Mouse (Mus musculus) embryo, embryonic 11.5 days (tissue): ENCODE measurements around the gene Rcn1.
A peak's percentile ranks its signal among the peaks of the same experiment; 100 is the strongest.

Source experiments
- DNase-seq: peaks from one replicate; pipeline ENCODE4 v3.0.0-alpha.2; 2012; ENCODE audit warnings: low read depth, low spot score

Rcn1 gene

DNA sequence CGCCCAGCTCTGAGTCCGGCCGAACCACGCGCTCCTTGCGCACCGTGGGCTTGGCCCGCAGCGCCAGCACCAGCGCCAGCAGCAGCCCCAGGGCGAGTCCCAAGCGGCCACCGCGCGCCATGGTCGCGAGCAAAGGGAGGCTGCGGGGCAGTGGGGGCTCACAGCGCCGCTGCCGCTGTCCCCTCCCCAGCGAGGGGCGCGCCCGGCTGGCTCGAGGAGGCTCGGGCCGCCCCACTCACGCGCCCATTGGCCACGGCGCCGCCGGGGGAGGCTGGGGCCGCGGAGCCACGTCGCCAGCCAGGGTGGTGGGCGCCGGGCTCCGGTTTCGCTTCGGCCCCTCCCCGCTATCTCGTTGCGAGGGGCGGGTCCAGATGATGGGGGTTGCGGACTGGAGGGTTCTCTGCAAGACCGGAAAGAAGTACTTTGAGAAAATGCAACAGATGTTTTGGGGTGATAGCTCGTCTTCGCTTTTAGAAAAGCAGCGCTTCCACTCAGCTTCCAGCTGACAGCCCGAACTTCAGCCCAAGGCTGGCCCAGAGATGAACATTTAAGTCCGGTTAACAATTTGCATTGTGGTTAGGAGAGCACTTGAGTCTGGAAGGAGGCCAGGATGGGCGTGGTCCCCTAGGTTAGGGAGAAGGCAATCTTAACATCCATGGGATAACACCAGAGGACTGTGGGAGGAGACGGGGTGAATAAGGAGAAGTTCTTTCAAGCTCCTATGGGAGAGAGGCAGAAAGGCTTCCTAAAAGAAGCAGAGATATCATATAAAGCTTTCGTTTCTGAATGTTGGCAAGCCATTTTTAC lies at the start of gene Rcn1:
Gene Rcn1 (minus strand): TSS at position 235 of the 807 bp plus-strand sequence.
- peak; percentile 83 for DNase-seq

DNA sequence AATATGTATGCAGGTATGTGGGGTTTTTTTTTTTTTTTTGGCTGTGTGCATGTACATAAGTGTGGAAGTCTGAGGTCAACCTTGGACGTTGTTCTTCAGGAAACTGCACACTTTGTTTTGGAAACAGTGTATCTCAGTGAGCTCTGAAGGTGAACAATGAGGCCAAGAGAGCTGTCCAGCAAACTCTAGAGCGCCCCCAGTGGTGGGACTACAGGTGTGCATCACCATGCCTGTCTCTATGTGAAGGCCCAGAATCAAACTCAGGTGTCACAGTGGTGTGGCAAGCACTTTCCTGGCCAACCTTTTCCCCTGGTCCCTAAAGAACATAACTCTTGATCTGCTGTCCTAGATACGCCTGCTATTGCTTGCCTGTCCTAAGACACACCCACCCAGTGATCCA lies 45.0 kb upstream of the Rcn1 start:
- no peak for DNase-seq

DNA sequence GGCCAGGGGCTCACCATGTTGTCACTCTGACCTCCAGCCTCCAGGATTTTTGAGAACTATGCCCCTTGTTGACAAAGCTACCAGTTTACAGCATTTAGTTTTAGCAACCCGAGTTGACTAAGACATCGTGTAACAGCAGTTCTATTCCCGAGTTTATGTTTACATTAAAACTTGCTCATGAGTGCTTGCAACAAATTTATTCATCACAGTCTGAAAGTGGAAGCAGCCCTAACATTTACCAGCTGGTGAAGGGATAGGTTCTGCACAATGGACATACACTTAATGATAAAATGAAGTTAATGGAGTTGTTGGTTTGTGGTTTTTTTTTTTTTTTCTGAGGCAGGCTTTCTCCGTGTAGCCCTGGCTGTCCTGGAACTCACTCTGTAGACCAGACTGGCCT lies 39.9 kb upstream of the Rcn1 start:
- DNase-seq, result no peak

DNA sequence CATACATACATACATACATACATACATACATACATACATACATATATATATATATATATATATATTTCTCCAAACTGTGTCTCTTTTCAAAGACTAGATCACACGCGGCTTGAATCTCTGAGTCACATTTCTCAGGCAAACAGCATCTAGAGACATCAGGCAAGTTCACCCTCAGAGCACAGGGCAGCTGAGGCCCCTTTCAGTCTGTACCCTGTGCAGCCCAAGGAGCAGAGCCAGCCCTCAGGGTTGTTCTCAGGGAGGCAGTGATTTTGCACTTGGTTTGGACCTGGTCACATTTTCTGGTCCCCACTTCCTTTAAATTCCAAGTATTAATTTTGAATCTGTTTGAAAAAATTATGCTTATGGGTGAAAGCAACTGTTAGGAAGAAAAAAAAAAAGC lies 39.4 kb upstream of the Rcn1 start:
- DNase-seq, result no peak

DNA sequence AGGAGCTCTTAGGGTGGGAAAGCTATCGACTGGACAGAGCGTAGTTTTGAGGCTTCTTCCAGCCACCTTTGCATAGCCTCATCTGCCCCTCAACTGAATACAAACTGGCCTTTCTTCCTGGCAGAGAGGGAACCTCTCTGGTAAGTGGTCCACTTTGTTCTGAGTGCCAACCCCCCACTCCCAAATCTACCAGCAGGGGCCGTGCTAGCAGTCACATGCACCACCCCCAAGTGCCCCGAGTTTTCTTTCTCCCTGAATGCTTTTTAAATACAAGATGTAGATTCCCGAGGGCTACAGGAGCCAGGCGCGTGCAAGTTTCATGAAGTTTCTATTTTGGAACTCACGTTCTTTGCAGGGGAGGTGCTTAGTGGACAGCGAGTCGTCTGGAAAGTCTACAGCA lies 33.8 kb upstream of the Rcn1 start:
- DNase-seq, result no peak

DNA sequence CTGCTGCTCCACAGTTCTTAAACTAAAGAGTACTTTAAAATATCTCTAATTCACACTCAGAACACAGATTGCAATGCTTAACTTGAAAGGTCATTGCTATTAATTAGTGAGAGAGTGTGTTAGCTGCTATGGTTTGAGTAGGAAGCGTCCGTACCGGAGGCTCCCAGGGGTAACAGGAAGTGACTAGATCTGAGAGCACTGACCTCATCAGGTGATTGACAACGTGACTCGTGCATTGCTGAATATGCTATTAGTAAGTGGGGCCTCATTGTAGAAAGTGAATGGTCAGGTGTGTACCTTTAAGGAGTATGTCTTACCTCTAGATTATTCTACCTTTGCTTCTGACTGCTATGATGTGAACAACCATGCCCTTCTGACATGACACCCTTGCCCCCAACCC lies 31.3 kb upstream of the Rcn1 start:
- DNase-seq, result no peak

DNA sequence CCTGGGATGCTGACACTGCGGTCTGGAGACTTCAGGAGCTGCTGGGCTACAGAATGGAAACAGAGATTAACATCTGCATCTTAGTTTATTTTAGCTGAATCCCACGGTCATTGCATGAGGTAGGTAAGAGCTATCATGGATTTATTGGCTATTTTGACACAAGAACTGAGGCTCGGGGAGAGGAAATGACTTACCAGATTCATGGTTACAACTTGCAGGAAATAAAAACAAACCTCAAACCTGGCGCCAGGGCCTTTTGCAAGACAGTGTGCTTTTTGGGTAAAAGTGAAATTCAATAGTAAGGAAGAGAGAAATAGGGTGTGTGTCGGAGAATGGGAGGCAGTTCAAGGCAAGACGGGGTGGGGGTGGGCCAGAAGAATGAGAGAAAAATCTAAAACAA lies 30.8 kb upstream of the Rcn1 start:
- no peak for DNase-seq

DNA sequence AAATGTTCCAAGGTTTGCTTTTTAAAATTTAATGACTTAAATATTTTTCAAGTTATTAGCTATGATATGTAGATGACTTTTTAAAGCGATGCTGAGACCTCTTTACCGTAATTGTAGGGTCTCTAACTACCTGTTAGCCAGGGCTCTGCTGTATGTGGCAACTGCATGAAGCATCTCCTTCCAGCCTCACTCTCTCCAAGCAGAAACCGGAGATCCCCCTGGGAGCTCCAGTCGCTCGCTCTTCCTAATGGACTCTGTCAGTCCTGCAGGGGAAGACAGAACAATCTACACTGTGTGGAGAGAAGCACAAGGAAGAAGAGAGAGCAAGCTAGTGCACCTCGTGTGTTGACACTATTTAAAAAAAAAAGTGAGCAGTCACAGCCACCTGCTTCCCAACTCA lies 29.3 kb upstream of the Rcn1 start:
- DNase-seq, result no peak

DNA sequence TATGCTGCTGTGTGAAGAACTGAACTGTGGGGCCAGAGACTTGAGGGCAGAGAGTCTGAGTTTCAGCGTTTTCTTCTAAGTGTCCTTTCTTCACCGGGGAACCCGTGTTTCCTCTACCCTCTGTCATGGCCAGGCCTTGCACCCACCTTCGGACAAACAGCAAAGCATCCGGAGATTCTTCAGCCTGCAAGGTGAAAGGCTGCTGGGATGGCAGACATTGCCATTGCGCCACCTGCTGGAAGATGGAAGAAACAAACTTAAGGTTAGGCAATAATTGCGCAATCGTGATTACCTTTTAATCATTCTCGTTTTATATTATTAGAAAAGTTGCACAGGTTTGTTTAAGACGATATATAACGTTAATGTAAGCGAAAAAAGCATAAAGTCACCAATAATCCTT lies 28.9 kb upstream of the Rcn1 start:
- peak; percentile 51 for DNase-seq

DNA sequence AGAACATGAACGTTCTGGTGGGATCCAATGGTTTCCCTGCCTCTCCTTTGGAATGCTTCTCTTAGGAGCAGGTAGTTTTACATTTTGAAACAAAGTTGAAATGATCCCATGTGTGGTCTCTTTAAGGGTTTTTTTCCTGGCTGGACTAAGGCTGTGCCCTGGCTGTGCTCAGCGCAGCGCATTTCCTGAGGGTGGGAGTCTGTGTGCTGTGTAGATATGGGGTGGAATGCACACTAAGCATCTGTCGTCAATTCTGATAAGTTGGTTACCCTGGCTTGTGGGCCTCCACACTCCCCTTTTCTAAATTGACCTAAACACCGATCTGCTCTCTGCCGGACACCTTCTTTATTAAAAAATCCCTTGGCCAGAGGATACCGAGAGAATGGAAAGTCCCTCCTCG lies 28.3 kb upstream of the Rcn1 start:
- DNase-seq, result no peak

DNA sequence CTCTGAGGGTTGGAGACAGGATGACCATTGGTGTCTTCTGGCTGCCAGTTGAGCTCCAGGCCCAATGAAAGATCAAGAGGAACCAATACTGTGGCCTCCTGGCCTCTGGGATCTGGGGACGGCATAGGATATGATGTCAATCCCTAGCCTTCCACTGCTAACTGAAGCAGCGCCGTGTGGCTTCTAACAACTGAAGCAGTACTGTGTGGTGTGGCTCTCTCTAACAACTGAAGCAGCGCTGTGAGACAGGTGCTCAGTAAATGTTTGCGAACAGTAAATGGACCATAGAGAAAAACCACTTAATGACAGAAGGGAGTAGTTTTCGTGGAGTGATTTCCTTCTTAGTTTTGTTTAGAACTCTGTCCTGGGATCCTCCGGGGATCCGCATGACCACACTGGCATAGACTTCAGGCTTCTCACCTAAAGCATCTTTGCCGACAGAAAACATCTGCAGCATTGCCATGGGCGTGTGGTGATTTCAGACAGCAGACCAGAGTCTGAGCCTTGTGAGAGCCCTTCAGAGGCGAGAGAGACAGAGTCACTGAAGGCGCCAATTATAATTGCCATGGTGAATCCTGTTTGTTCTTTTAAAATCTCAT lies 19.6 kb upstream of the Rcn1 start:
- no peak for DNase-seq

DNA sequence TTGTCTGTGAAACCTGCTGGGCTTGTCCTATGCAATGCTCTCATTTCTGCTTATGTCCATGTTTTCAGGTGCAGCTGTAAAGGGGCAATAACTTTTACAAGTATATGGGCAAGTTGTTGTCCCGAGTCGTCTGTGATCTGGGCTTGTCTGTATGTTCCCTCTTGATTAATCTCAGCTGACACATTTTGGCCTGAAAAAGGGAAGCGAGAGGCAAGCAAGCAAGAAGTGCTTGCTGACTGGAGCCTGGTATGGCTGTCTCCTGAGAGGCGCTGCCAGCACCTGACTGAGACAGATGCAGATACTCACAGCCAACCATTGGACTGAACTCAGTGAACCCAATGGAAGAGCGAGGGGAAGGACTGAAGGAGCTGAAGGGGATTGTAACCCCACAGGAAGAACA lies 18.5 kb upstream of the Rcn1 start:
- no peak for DNase-seq

DNA sequence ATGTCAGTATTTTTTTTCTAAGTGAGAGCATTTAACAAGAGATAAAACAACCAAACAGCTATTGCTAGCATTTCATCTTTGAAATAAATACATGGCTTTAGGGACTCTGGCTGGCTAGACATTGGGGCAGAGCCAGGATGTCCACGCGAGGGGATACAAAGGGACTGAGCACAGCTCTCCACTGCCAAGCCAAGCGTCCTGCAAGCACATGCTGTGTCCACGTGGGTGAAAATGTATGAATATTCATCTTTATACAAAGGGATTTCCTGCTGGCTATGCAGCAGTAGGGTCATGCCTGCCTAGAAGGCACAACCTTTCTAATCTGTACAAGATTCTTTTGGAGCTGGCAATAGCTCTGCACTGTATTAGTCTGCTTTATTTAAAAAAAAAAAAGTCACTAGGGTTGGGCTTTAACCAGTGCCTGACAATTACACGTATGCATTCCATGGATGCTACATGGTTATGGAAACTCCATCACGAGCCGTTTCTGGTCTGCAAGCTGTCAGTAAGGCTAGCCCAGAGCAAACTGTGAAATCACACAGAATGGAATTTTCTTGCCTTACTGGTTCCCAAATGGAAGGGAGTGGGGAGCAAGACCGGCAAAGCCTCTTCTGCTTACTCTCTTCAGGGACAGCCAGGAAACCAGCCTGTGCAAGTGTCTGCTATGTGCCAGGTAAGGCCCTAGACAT lies 17.7 kb upstream of the Rcn1 start:
- DNase-seq, result no peak

DNA sequence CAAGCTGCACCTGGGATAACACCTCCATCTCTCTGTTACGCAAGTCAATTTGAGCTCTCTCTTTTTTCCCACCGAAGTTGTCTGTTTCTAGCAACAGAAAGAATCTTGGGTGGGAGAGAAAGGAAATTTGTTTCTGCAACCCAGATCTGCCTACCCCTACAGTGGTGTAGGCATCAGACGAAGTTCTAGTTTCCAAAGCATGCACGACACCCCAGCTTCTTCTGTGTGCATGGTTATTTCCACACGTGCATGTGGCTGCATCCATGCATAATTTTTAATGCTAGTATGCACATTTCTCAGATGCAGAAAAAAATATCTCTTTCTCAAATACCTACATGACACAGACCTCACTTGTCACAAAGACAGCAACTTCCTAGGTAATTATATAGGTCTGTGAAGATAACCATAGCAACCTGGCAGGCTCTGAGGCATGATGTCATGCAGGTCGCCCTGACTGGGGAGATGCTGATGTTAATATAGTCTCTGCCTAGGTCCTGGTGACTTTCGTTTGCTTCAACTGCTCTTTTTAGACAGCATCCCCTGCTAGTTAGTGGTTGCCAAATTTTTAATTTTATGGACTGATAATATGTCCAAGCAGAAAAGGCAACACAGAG lies 17.0 kb upstream of the Rcn1 start:
- no peak for DNase-seq

DNA sequence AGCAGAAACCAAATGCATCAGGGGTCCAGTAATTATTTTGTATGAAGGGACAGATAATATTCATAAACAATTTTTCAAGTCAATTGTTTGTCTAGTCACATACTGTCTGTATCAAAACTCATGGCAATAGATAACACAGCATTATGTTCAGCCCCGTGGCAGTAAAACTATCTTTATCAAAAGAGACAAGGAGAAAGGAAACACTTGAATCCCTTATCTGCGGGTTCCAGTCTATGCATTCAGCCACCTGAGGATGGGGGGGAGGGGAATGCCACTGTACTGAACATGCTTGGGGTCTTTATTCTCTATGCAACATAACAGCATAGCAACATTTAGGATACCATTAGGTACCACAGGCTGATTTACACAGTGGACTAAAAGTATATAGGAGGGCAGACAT lies 15.2 kb upstream of the Rcn1 start:
- DNase-seq, result no peak

DNA sequence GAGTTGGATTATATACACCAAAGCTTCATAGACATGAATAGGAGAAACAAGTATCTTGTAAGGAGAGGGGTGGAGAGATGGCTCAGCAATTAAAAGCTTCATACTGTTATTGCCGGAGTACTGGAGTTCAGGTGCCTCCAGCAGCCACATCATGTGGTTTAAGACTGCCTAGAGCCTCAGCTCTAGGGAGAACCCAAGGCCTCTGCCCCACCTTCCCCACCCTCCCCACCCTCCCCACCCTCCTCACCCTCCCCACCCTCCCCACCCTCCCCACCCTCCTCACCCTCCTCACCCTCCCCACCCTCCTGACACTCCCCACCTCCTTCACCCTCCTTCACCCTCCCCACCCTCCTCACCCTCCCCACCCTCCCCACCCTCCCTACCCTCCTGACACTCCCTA lies 10.1 kb upstream of the Rcn1 start:
- no peak for DNase-seq

DNA sequence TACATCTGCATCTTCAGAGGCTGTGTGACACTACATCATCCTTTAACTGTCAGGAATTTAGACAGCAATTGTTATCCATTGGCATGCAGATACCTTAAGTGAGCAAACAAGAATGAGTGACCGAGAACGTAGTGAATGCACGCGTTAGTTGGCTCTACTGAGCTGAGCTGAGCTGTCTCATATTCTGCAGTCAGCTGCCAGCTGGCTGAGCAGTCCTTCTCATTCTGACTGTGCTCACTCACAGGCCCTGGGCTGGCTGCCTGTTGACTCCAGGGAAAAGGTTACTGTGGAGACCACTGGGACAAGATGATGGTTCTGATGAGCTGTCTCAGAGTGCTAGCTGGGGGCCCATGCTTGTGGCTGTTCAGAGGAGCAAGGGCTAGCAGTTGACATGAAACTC lies 9.4 kb upstream of the Rcn1 start:
- no peak for DNase-seq

DNA sequence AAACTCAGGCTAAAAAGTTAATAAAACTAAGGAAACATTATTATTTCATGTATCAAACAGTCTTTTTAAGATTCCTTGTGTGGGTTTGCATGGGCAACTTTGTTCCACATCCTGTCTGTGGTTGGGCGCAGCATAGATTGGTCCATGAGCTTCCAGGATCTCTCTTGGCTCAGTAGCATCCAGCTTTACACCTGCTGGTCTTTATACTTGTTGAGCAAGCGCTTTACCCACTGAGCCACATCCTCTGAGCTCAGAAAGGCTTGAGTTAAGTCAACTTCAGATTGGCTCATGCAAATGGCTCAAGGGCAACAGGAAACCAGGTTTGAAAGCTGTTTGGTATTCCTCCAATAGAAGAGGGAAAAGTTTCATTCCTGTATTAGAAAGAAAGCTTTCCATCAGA lies 3.1 kb upstream of the Rcn1 start:
- DNase-seq, result no peak

DNA sequence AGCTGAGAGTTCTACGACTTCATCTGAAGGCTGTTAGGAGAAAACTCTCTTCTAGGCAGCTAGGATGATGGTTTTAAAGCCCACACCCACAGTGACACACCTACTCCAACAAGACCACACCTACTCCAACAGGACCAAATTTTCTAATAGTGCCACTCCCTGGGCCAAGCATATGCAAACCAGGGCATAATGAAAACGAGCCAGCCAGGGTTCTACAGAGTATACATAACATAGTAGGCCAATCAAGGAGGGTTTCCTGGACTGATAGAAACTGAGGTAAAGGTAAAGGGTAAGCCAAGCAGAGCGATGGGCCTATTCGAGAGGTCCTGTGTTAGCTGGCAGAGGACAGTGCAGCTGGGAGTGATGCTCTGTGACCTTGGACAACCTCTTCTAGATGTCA lies 1.4 kb upstream of the Rcn1 start:
- no peak for DNase-seq

DNA sequence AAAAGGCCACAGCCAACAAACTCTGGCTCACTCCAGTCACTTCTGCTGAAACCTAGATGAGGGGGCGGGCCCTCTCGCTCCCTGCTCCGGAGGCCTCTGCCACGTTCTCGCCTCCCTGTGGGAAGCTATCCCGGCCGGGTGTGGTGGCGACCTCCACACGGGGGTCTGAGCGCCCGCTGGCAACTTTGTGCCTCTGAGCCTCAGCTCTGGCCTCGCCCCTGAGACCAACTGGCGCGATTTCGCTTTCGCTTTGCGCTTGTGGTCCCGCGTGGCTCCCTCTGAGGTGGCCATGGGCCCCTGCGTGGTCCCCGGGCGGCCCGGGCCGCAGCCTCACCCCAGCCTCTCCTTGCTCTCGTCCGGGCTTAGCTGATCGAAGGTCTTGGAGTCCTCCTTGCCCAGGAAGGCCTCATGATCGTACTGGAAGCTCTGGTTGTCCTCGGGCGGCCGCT lies 459 bp downstream of the Rcn1 start:
- DNase-seq, result peak; percentile 19

DNA sequence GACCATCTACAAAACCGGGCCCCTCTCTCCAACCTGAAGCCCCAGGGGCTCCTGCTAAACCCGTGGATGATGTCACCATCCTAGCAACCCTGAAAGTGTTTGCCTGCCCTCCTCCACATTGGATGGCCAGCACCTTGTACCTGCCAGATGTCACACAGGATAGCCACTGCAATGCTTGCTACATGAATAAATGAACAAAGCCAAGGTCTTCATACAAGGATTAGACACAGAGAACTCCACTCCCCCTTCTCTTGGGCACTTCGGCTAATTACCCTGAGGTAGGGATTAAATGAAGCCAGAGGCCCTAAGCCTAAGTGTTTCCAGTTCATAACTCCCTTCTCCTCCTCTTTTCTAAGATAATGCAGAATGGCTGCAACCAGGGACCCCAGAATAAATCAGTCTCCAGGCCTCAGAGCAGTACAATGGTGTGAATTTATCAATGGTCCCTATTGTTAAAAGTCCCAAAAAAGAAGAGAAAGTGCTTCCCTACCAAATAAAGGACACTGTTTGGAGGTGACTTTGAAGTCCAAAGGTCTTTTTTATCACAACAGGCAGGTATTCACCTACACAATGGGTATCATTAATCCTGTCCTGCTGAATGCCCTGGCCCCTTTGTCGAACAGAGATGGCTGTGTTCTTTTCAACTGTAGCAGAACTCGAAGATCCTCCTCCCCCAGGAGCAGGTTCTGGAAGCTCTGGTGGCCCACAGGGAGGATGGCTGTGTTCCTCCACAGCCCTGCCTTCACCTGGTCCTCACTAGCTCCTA lies 1.5 kb downstream of the Rcn1 start:
- no peak for DNase-seq

DNA sequence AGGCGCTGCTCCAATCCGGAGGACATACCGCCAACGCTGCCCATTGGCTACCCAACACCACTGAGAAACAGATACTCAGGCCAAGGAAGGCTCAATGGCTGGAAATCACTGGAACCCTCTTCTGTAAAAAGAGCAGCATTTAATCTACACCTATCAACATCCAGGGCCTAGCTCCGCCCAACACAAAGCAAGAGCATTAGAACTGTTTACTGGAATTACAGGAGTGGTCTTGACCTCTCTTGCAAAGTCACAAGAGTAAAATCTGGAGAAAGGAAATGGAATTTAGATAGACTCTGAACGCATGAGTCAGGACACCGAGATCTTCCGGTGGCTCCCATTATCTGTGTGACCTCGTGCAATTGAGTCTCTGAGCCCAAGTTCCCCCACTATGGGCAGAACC lies 3.1 kb downstream of the Rcn1 start:
- DNase-seq, result no peak
